9 mouse cellular contexts compared by ENCODE assay signal in genomic region chr11:88661444-88662180, GRCm38 (mm10). TPM values are rescaled to one million over a fixed set of nuclear protein-coding genes. Genes with fewer than 3 reads are reported as not detected.
DNase-seq lines count a peak whose midpoint lies in the region; ATAC-seq lines count a peak whose summit lies in the region.
"Had no signal": no experiment of that assay in that cellular context is flagged by ENCODE, and none has a peak within 500 bp of the region (broad histone marks: within the 10 kb centered on the region; RNA-seq: fewer than 3 reads in every experiment).

No protein-coding gene starts in this region.

- H3K4me3 ChIP-seq in forebrain, embryonic 12.5 days (replicated peaks): no peak overlapping the region
- H3K4me3 ChIP-seq in forebrain, embryonic 15.5 days: no peak overlapping the region
- no peak overlapping the region for H3K4me3 ChIP-seq in midbrain, embryonic 13.5 days (replicated peaks)
- no peak overlapping the region for H3K4me3 ChIP-seq in midbrain, embryonic 16.5 days (ENCODE audit: low read depth, low read length)
- no peak overlapping the region for H3K4me3 ChIP-seq in intestine, embryonic 15.5 days (replicated peaks)
- no peak overlapping the region for H3K4me3 ChIP-seq in liver, embryonic 16.5 days (ENCODE audit: low read depth, low read length)

- DNase-seq in thymus, postnatal 25 days: no peak
- DNase-seq in embryo, embryonic 10 days (ENCODE audit: low spot score): no peak

- H3K27ac ChIP-seq in forebrain, embryonic 12.5 days: 0 out of 2 replicates have a peak overlapping the region, but pooled peaks have one; percentile 10
- no peak overlapping the region for H3K27ac ChIP-seq in forebrain, embryonic 15.5 days (replicated peaks)
- H3K27ac ChIP-seq in midbrain, embryonic 13.5 days: peak overlapping the region; percentile 27; the same call in 1 of the 2 replicates
- H3K27ac ChIP-seq in midbrain, embryonic 16.5 days (ENCODE audit: low read length): no peak overlapping the region; the same call in 1 of the 2 replicates
- H3K27ac ChIP-seq in intestine, embryonic 15.5 days: no peak overlapping the region; the same call in 1 of the 2 replicates
- H3K27ac ChIP-seq in liver, embryonic 16.5 days (ENCODE audit: low read length): peak overlapping the region; percentile 62
- H3K27ac ChIP-seq: macrophage had no signal

- 88% methylated on average over 11 of the region's 11 CpGs for WGBS in forebrain, embryonic 12.5 days
- WGBS in forebrain, embryonic 15.5 days: 89% methylated on average over 11 of the region's 11 CpGs
- 85% methylated on average over 11 of the region's 11 CpGs for WGBS in midbrain, embryonic 13.5 days
- WGBS in midbrain, embryonic 16.5 days: 83% methylated on average over 11 of the region's 11 CpGs
- 58% methylated on average over 11 of the region's 11 CpGs for WGBS in intestine, embryonic 15.5 days
- 65% methylated on average over 11 of the region's 11 CpGs for WGBS in liver, embryonic 16.5 days (ENCODE audit: insufficient replicate concordance)

- H3K9me3 ChIP-seq in forebrain, embryonic 12.5 days: no peaks in the 10 kb centered on the region
- H3K9me3 ChIP-seq in forebrain, embryonic 15.5 days: no peaks in the 10 kb centered on the region
- no peaks in the 10 kb centered on the region for H3K9me3 ChIP-seq in midbrain, embryonic 13.5 days
- no peaks in the 10 kb centered on the region for H3K9me3 ChIP-seq in midbrain, embryonic 16.5 days (replicated peaks; ENCODE audit: control insufficient read depth, low read length, poor library complexity, severe bottlenecking)
- H3K9me3 ChIP-seq in intestine, embryonic 15.5 days: no peaks in the 10 kb centered on the region
- H3K9me3 ChIP-seq in liver, embryonic 16.5 days (replicated peaks; ENCODE audit: control insufficient read depth, low read length): no peaks in the 10 kb centered on the region

- no peaks in the 10 kb centered on the region for H3K27me3 ChIP-seq in forebrain, embryonic 12.5 days
- no peaks in the 10 kb centered on the region for H3K27me3 ChIP-seq in forebrain, embryonic 15.5 days
- no peaks in the 10 kb centered on the region for H3K27me3 ChIP-seq in midbrain, embryonic 13.5 days
- H3K27me3 ChIP-seq in midbrain, embryonic 16.5 days (ENCODE audit: control insufficient read depth, insufficient read depth, low read depth, low read length): no peaks in the 10 kb centered on the region
- H3K27me3 ChIP-seq in intestine, embryonic 15.5 days (replicated peaks): no peaks in the 10 kb centered on the region
- no peaks in the 10 kb centered on the region for H3K27me3 ChIP-seq in liver, embryonic 16.5 days (ENCODE audit: control insufficient read depth, insufficient read depth, low read depth, low read length)

- peaks cover 63% of the 10 kb centered on the region for H3K4me1 ChIP-seq in forebrain, embryonic 12.5 days
- peaks cover 21% of the 10 kb centered on the region for H3K4me1 ChIP-seq in forebrain, embryonic 15.5 days
- H3K4me1 ChIP-seq in midbrain, embryonic 13.5 days (replicated peaks): peaks cover 68% of the 10 kb centered on the region
- H3K4me1 ChIP-seq in midbrain, embryonic 16.5 days (ENCODE audit: control insufficient read depth, insufficient read depth, low read length): peaks cover 22% of the 10 kb centered on the region; the same call in 1 of the 2 replicates
- H3K4me1 ChIP-seq in intestine, embryonic 15.5 days (replicated peaks): peaks cover 21% of the 10 kb centered on the region
- H3K4me1 ChIP-seq in liver, embryonic 16.5 days (ENCODE audit: control insufficient read depth, low read depth, low read length): peaks cover 3% of the 10 kb centered on the region

- peaks cover 65% of the 10 kb centered on the region for H3K36me3 ChIP-seq in forebrain, embryonic 12.5 days (replicated peaks)
- H3K36me3 ChIP-seq in forebrain, embryonic 15.5 days: 0 out of 2 replicates have a peak, but pooled peaks cover 2% of the 10 kb centered on the region
- peaks cover 37% of the 10 kb centered on the region for H3K36me3 ChIP-seq in midbrain, embryonic 13.5 days
- H3K36me3 ChIP-seq in midbrain, embryonic 16.5 days (ENCODE audit: control insufficient read depth, insufficient read depth, low read length): no peaks in the 10 kb centered on the region
- no peaks in the 10 kb centered on the region for H3K36me3 ChIP-seq in intestine, embryonic 15.5 days
- H3K36me3 ChIP-seq in liver, embryonic 16.5 days (ENCODE audit: control insufficient read depth, insufficient read depth): no peaks in the 10 kb centered on the region

- ATAC-seq in forebrain, embryonic 12.5 days (ENCODE audit: low FRiP score): no peak
- no peak for ATAC-seq in forebrain, embryonic 15.5 days (replicated peaks)
- ATAC-seq in midbrain, embryonic 13.5 days: no peak
- ATAC-seq in midbrain, embryonic 16.5 days: no peak
- ATAC-seq in intestine, embryonic 15.5 days: peak; percentile 41; the same call in 1 of the 2 replicates
- ATAC-seq in liver, embryonic 16.5 days (ENCODE audit: low read depth): peak; percentile 77

- no peak overlapping the region for H3K9ac ChIP-seq in forebrain, embryonic 12.5 days
- no peak overlapping the region for H3K9ac ChIP-seq in forebrain, embryonic 15.5 days (replicated peaks)
- no peak overlapping the region for H3K9ac ChIP-seq in midbrain, embryonic 13.5 days (replicated peaks)
- no peak overlapping the region for H3K9ac ChIP-seq in midbrain, embryonic 16.5 days (ENCODE audit: low read depth, low read length)
- H3K9ac ChIP-seq in intestine, embryonic 15.5 days: no peak overlapping the region
- H3K9ac ChIP-seq in liver, embryonic 16.5 days (ENCODE audit: low read depth, low read length): no peak overlapping the region

- H3K4me2 ChIP-seq in forebrain, embryonic 12.5 days: no peak overlapping the region
- no peak overlapping the region for H3K4me2 ChIP-seq in forebrain, embryonic 15.5 days (replicated peaks)
- H3K4me2 ChIP-seq in midbrain, embryonic 13.5 days (replicated peaks): no peak overlapping the region
- H3K4me2 ChIP-seq in midbrain, embryonic 16.5 days (ENCODE audit: low read length): no peak overlapping the region
- no peak overlapping the region for H3K4me2 ChIP-seq in intestine, embryonic 15.5 days (replicated peaks)
- no peak overlapping the region for H3K4me2 ChIP-seq in liver, embryonic 16.5 days (ENCODE audit: low read depth, low read length)

RNA-seq across cellular contexts. Expression of gene Msi2, which starts 56.7 kb away (rescaled TPM):
- polyA plus RNA-seq in forebrain, embryonic 12.5 days (2016; fragmentation: Nextera tagmentation; extraction: Ambion mirVana): 34.9 and 35.8 TPM in 2 replicates
- 25.3 and 27.1 TPM in 2 replicates for polyA plus RNA-seq in forebrain, embryonic 15.5 days (2015; fragmentation: Nextera tagmentation; extraction: Ambion mirVana)
- 38.5 and 41.0 TPM in 2 replicates for polyA plus RNA-seq in midbrain, embryonic 13.5 days (2015; fragmentation: Nextera tagmentation; extraction: Ambion mirVana)
- polyA plus RNA-seq in midbrain, embryonic 16.5 days (2015; fragmentation: Nextera tagmentation; extraction: Ambion mirVana): 29.4 and 32.8 TPM in 2 replicates
- 10.9 and 11.1 TPM in 2 replicates for polyA plus RNA-seq in intestine, embryonic 15.5 days (2015; fragmentation: Nextera tagmentation; extraction: Ambion mirVana)
- polyA plus RNA-seq in liver, embryonic 16.5 days (2015; fragmentation: Nextera tagmentation; extraction: Ambion mirVana): 2.9 and 3.1 TPM in 2 replicates

Comparison
In these comparisons a context has a peak if more than half of its experiments do, and no peak if none do; other contexts are left out.
1. H3K27ac ChIP-seq: peak in forebrain, embryonic 12.5 days (single experiment), midbrain, embryonic 13.5 days (single experiment) and liver, embryonic 16.5 days (single experiment); none in forebrain, embryonic 15.5 days (single experiment), midbrain, embryonic 16.5 days (single experiment) and intestine, embryonic 15.5 days (single experiment).
2. ATAC-seq: peak in intestine, embryonic 15.5 days (single experiment) and liver, embryonic 16.5 days (single experiment); none in forebrain, embryonic 12.5 days (single experiment), forebrain, embryonic 15.5 days (single experiment), midbrain, embryonic 13.5 days (single experiment) and midbrain, embryonic 16.5 days (single experiment).